Mouse (Mus musculus) heart, postnatal 25 days (tissue): Measurements from ENCODE around the gene Gm13290. TPM values are rescaled to one million over a fixed set of nuclear protein-coding genes. Genes with fewer than 3 reads are reported as not detected.
"Not testable (repeated sequence)": the region's sequence is repeated elsewhere in the genome, so short reads cannot be mapped to it uniquely, and the experiment has no call there.

Source experiments
- DNase-seq: peaks from one replicate; pipeline ENCODE4 v3.0.0; 2022; ENCODE audit warnings: low spot score
- intact Hi-C: fragments of 180-260 bp; cut with DNase I; formaldehyde crosslinking; loops from one replicate; pipeline ENCODE4 v1.15.1; 2025
- total RNA-seq, 2 experiments: library from RNA; stranded (reverse); gene quantifications; 2 replicates each; pipeline ENCODE4 v1.2.3; 2021

Gm13290 gene
- total RNA-seq, 2 experiments from 2014 or later, result not detected

DNA sequence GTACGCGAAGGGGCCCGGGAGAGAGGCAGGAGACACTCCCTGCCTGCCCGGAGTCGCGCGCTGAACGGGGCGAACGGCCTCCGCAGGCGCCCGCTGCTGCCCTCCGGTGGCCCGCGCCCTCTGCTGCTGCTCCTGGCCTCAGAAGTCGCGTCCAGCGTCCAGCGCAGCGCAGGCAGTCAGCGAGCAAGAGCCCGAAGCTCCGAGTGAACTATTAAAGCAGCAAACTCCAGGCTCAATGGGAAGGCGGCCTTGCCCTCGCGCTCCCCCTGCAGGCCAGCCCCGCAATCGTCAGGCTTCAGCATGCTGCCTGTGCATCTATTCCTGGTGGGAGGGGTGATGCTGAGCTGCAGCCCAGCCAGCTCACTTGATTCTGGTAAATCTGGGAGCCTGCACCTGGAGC lies 5.9 kb downstream of the Gm13290 start, which contains the start of gene Gm13272:
TSS of gene Gm13272 (plus strand) at position 301 of the 400 bp plus-strand sequence.
- intact Hi-C loops, DNase-seq: not testable (repeated sequence)

- intact Hi-C loops, DNase-seq: not testable (repeated sequence)
Observed at GRCm38 (mm10) chr4:88780320-88780719, 6.7 kb downstream of the Gm13290 start.

GRCm38 (mm10) chr4:88781831-88782230 lies 8.2 kb downstream of the Gm13290 start, which contains the start of gene Ifnz:
Gene Ifnz, plus strand, starts transcription at chr4:88782131.
- intact Hi-C loops, DNase-seq: not testable (repeated sequence)

DNA sequence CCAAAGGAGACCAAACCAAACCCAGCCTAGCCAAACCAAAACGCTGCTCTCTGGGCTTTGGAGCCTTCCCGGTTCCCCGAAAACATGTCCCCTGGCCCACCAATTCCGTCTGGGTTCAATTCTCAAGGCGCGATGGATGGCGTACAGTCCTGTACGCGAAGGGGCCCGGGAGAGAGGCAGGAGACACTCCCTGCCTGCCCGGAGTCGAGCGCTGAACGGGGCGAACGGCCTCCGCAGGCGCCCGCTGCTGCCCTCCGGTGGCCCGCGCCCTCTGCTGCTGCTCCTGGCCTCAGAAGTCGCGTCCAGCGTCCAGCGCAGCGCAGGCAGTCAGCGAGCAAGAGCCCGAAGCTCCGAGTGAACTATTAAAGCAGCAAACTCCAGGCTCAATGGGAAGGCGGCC lies 8.7 kb downstream of the Gm13290 start:
- intact Hi-C loops, DNase-seq: not testable (repeated sequence)

DNA sequence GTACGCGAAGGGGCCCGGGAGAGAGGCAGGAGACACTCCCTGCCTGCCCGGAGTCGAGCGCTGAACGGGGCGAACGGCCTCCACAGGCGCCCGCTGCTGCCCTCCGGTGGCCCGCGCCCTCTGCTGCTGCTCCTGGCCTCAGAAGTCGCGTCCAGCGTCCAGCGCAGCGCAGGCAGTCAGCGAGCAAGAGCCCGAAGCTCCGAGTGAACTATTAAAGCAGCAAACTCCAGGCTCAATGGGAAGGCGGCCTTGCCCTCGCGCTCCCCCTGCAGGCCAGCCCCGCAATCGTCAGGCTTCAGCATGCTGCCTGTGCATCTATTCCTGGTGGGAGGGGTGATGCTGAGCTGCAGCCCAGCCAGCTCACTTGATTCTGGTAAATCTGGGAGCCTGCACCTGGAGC lies 11.8 kb downstream of the Gm13290 start, which contains the start of gene Gm13276:
TSS of gene Gm13276 (plus strand) at position 301 of the 400 bp plus-strand sequence.
- not testable (repeated sequence) for DNase-seq

GRCm38 (mm10) chr4:88788402-88788801 lies 14.8 kb downstream of the Gm13290 start, which contains the start of gene Gm13277:
Gene Gm13277, plus strand, starts transcription at chr4:88788632.
- peak; percentile 55 for DNase-seq

More for the DNA sequence above, 11.8 kb downstream of the Gm13290 start, which contains the start of gene Gm13276:
- intact Hi-C loops, result not testable (repeated sequence)

GRCm38 (mm10) chr4:88791250-88791649 lies 17.6 kb downstream of the Gm13290 start, which contains the start of gene Gm13278:
Gene Gm13278, plus strand, starts transcription at chr4:88791550.
- DNase-seq, intact Hi-C loops: not testable (repeated sequence)

More at GRCm38 (mm10) chr4:88788402-88788801, 14.8 kb downstream of the Gm13290 start, which contains the start of gene Gm13277:
- intact Hi-C loops, result not testable (repeated sequence)

DNA sequence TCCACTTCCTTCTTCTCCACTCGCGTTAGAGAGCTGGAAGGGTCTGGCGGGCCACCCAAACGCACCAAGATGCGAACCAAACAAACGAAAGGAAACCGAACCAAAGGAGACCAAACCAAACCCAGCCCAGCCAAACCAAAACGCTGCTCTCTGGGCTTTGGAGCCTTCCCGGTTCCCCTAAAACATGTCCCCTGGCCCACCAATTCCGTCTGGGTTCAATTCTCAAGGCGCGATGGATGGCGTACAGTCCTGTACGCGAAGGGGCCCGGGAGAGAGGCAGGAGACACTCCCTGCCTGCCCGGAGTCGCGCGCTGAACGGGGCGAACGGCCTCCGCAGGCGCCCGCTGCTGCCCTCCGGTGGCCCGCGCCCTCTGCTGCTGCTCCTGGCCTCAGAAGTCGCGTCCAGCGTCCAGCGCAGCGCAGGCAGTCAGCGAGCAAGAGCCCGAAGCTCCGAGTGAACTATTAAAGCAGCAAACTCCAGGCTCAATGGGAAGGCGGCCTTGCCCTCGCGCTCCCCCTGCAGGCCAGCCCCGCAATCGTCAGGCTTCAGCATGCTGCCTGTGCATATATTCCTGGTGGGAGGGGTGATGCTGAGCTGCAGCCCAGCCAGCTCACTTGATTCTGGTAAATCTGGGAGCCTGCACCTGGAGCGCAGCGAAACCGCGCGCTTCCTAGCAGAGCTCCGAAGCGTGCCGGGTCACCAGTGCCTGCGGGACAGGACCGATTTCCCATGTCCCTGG lies 20.5 kb downstream of the Gm13290 start, which contains the start of gene Gm13275:
TSS of gene Gm13275 (plus strand) at position 552 of the 740 bp plus-strand sequence.
- intact Hi-C loops, result not testable (repeated sequence)
- peak; percentile 76 for DNase-seq

- DNase-seq, intact Hi-C loops: not testable (repeated sequence)
Observed at GRCm38 (mm10) chr4:88797097-88797496, 23.5 kb downstream of the Gm13290 start, which contains the start of gene Gm13279. Gene Gm13279, plus strand, starts transcription at chr4:88797397.

DNA sequence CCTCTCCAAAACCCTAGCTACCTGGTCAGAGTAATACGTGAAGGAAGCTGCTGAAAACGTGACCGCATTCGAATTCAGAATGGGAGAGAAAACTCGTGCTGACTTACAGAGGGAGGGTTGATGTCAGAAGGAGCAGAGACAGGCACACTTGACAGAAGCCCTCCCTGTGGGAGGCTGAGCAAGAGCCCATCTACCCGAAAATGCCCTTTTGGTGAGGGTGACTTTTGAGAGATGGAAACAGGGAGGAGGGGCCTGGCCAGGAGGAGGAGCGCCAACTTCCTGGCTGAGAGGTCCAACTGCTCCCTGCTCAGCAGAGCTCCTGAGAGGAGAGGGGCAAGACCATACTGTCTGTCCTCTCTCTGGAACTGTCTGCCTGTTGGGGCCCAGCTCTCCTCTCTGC lies 25.7 kb downstream of the Gm13290 start, which contains the start of gene Gm13285:
TSS of gene Gm13285 (plus strand) at position 301 of the 400 bp plus-strand sequence.
- DNase-seq, intact Hi-C loops: not testable (repeated sequence)

DNA sequence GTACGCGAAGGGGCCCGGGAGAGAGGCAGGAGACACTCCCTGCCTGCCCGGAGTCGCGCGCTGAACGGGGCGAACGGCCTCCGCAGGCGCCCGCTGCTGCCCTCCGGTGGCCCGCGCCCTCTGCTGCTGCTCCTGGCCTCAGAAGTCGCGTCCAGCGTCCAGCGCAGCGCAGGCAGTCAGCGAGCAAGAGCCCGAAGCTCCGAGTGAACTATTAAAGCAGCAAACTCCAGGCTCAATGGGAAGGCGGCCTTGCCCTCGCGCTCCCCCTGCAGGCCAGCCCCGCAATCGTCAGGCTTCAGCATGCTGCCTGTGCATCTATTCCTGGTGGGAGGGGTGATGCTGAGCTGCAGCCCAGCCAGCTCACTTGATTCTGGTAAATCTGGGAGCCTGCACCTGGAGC lies 29.3 kb downstream of the Gm13290 start, which contains the start of gene Gm13287:
TSS of gene Gm13287 (plus strand) at position 301 of the 400 bp plus-strand sequence.
- intact Hi-C loops, DNase-seq: not testable (repeated sequence)

DNA sequence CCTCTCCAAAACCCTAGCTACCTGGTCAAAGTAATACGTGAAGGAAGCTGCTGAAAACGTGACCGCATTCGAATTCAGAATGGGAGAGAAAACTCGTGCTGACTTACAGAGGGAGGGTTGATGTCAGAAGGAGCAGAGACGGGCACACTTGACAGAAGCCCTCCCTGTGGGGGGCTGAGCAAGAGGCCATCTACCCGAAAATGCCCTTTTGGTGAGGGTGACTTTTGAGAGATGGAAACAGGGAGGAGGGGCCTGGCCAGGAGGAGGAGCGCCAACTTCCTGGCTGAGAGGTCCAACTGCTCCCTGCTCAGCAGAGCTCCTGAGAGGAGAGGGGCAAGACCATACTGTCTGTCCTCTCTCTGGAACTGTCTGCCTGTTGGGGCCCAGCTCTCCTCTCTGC lies 31.6 kb downstream of the Gm13290 start, which contains the start of gene Gm13288:
TSS of gene Gm13288 (plus strand) at position 301 of the 400 bp plus-strand sequence.
- intact Hi-C loops, DNase-seq: not testable (repeated sequence)

- intact Hi-C loops, result not testable (repeated sequence)
- peak; percentile 21 for DNase-seq
Observed at GRCm38 (mm10) chr4:88805761-88806160, 32.1 kb downstream of the Gm13290 start.

GRCm38 (mm10) chr4:88815928-88816327 lies 42.3 kb downstream of the Gm13290 start, which contains the start of gene Ifna7:
Gene Ifna7, plus strand, starts transcription at chr4:88816228.
- intact Hi-C loops, result no loop called here

DNA sequence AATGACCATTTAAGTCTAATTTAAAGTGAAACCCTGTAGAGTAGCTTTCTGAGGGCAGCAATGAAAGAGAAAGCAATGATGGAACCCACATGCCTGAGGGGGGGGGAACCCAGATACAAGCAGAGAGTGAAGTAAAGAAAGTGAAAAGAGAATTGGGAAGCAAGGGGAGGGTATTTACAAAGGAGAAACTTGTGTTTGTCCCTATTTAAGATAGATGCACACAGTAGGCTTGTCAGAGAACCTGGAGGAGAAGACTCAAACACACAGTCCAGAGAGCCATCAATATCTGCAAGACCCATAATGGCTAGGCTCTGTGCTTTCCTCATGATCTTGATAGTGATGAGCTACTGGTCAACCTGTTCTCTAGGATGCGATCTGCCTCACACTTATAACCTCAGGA lies 46.0 kb downstream of the Gm13290 start, which contains the start of gene Ifna11:
TSS of gene Ifna11 (plus strand) at position 301 of the 400 bp plus-strand sequence.
- intact Hi-C loops, result loop anchor here (5.0 kb wide), 1 partner anchor 137 kb away; the partner anchor contains the start of gene Ifna2

More at GRCm38 (mm10) chr4:88815928-88816327, 42.3 kb downstream of the Gm13290 start, which contains the start of gene Ifna7:
- DNase-seq, result no peak

GRCm38 (mm10) chr4:88822995-88823394 lies 49.4 kb downstream of the Gm13290 start:
- intact Hi-C loops, result loop anchor here (5.0 kb wide), 1 partner anchor 141 kb away; the partner anchor contains the start of gene Ifna2
- no peak for DNase-seq

More for the DNA sequence above, 46.0 kb downstream of the Gm13290 start, which contains the start of gene Ifna11:
- no peak for DNase-seq
